Mouse (Mus musculus) erythroblast, embryonic 14.5 days (primary cell): ENCODE results near the gene Nucb2. TPM values are rescaled to one million over a fixed set of nuclear protein-coding genes. Genes with fewer than 3 reads are reported as not detected.

ENCODE experiments used
- H3K27me3 ChIP-seq: 2 replicates; pipeline ENCODE4 v1.6.1; 2012; ENCODE audit warnings: inconsistent platforms; ENCODE audit not compliant: control insufficient read depth
- H3K36me3 ChIP-seq: 2 replicates; pipeline ENCODE4 v1.6.1; 2012; ENCODE audit warnings: mild to moderate bottlenecking, inconsistent platforms; ENCODE audit not compliant: control insufficient read depth
- H3K4me1 ChIP-seq: 2 replicates; pipeline ENCODE4 v1.6.1; 2012; ENCODE audit warnings: inconsistent platforms; ENCODE audit not compliant: control insufficient read depth
- H3K4me3 ChIP-seq: replicated peaks from 2 replicates; pipeline ENCODE3; 2012; ENCODE audit warnings: moderate library complexity, mild to moderate bottlenecking, inconsistent platforms
- H3K9me3 ChIP-seq: 2 replicates; pipeline ENCODE4 v1.6.1; 2012; ENCODE audit warnings: low read length, inconsistent platforms, mixed read lengths; ENCODE audit not compliant: control insufficient read depth
- GATA1 ChIP-seq: IDR thresholded peaks from 2 replicates; pipeline ENCODE4 v1.6.1; 2012; ENCODE audit warnings: low read length, inconsistent platforms, mixed read lengths
- TAL1 ChIP-seq: IDR thresholded peaks from 3 replicates; pipeline ENCODE4 v1.6.1; 2012; ENCODE audit warnings: low read length, inconsistent platforms, mixed read lengths
- polyA plus RNA-seq: library from polyadenylated mRNA; stranded (reverse); fragments of >175 nt; gene quantifications from 2 replicates; pipeline ENCODE4 v1.2.3, GENCODE M21; 2012

Gene Nucb2
- polyA plus RNA-seq, 1 experiment: not detected

- Histone ChIP-seq H3K27me3 (no peaks in the 10 kb centered on the region), H3K4me3 (no peak overlapping the region), H3K4me1 (no peaks in the 10 kb centered on the region), H3K36me3 (no peaks in the 10 kb centered on the region), H3K9me3 (no peaks in the 10 kb centered on the region)
- no peak for TF ChIP-seq GATA1
- no peak for TF ChIP-seq TAL1
These were observed 20.0 kb upstream of the Nucb2 start for GRCm38 (mm10) chr7:116484213-116484612.

GRCm38 (mm10) chr7:116485062-116485601, 19.0 kb upstream of the Nucb2 start:
- Histone ChIP-seq H3K4me3 (no peak overlapping the region), H3K9me3 (no peaks in the 10 kb centered on the region), H3K4me1 (no peaks in the 10 kb centered on the region), H3K36me3 (no peaks in the 10 kb centered on the region), H3K27me3 (no peaks in the 10 kb centered on the region)
- no peak for TF ChIP-seq GATA1
- TF ChIP-seq TAL1: no peak

GRCm38 (mm10) chr7:116491113-116491512, 13.1 kb upstream of the Nucb2 start:
- Histone ChIP-seq H3K4me1 (no peaks in the 10 kb centered on the region), H3K36me3 (no peaks in the 10 kb centered on the region), H3K4me3 (no peak overlapping the region), H3K27me3 (no peaks in the 10 kb centered on the region), H3K9me3 (peaks cover 2% of the 10 kb centered on the region)
- TF ChIP-seq TAL1 (no peak), GATA1 (no peak)

- H3K27me3 ChIP-seq: no peaks in the 10 kb centered on the region
- TF ChIP-seq GATA1 (no peak), TAL1 (no peak)
- no peaks in the 10 kb centered on the region for H3K36me3 ChIP-seq
- H3K4me3 ChIP-seq: no peak overlapping the region
- peaks cover 4% of the 10 kb centered on the region for H3K9me3 ChIP-seq
- H3K4me1 ChIP-seq: no peaks in the 10 kb centered on the region
These were observed 10.7 kb upstream of the Nucb2 start for GRCm38 (mm10) chr7:116493267-116494003.

GRCm38 (mm10) chr7:116494618-116495017, 9.6 kb upstream of the Nucb2 start:
- Histone ChIP-seq H3K4me1 (no peaks in the 10 kb centered on the region), H3K36me3 (no peaks in the 10 kb centered on the region), H3K27me3 (no peaks in the 10 kb centered on the region), H3K4me3 (no peak overlapping the region), H3K9me3 (peaks cover 4% of the 10 kb centered on the region)
- TF ChIP-seq TAL1: no peak
- TF ChIP-seq GATA1: no peak

GRCm38 (mm10) chr7:116496760-116497159, 7.4 kb upstream of the Nucb2 start:
- TF ChIP-seq GATA1 (no peak), TAL1 (no peak)
- Histone ChIP-seq H3K27me3 (no peaks in the 10 kb centered on the region), H3K36me3 (no peaks in the 10 kb centered on the region)

GRCm38 (mm10) chr7:116504818-116505170, 625 bp downstream of the Nucb2 start:
- no peak for TF ChIP-seq GATA1
- TF ChIP-seq TAL1: no peak
- Histone ChIP-seq H3K4me1 (peaks cover 12% of the 10 kb centered on the region), H3K4me3 (peak overlapping the region; percentile 59), H3K36me3 (no peaks in the 10 kb centered on the region), H3K27me3 (peaks cover 7% of the 10 kb centered on the region), H3K9me3 (no peaks in the 10 kb centered on the region)

More at GRCm38 (mm10) chr7:116496760-116497159, 7.4 kb upstream of the Nucb2 start:
- H3K9me3 ChIP-seq: peaks cover 4% of the 10 kb centered on the region
- H3K4me3 ChIP-seq: no peak overlapping the region
- H3K4me1 ChIP-seq: no peaks in the 10 kb centered on the region; the same call in 1 of the 2 replicates

GRCm38 (mm10) chr7:116514030-116514429, 9.9 kb downstream of the Nucb2 start:
- H3K4me1 ChIP-seq: no peaks in the 10 kb centered on the region
- no peaks in the 10 kb centered on the region for H3K27me3 ChIP-seq
- H3K9me3 ChIP-seq: no peaks in the 10 kb centered on the region
- H3K36me3 ChIP-seq: no peaks in the 10 kb centered on the region
- no peak overlapping the region for H3K4me3 ChIP-seq
- TF ChIP-seq GATA1: no peak
- no peak for TF ChIP-seq TAL1

GRCm38 (mm10) chr7:116514546-116514945, 10.4 kb downstream of the Nucb2 start:
- H3K36me3 ChIP-seq: no peaks in the 10 kb centered on the region
- H3K9me3 ChIP-seq: no peaks in the 10 kb centered on the region
- H3K4me1 ChIP-seq: no peaks in the 10 kb centered on the region
- H3K27me3 ChIP-seq: no peaks in the 10 kb centered on the region
- H3K4me3 ChIP-seq: no peak overlapping the region
- no peak for TF ChIP-seq TAL1
- no peak for TF ChIP-seq GATA1

- H3K27me3 ChIP-seq: no peaks in the 10 kb centered on the region
- H3K4me1 ChIP-seq: no peaks in the 10 kb centered on the region
- no peaks in the 10 kb centered on the region for H3K36me3 ChIP-seq
- no peak overlapping the region for H3K4me3 ChIP-seq
- H3K9me3 ChIP-seq: no peaks in the 10 kb centered on the region
- TF ChIP-seq TAL1 (no peak), GATA1 (no peak)
These were observed 10.9 kb downstream of the Nucb2 start for GRCm38 (mm10) chr7:116515059-116515458.
